Mouse (Mus musculus) midbrain, postnatal 0 days (tissue): ENCODE results near the gene Cdan1. TPM values are rescaled to one million over a fixed set of nuclear protein-coding genes. Genes with fewer than 3 reads are reported as not detected.

ENCODE experiments used
- ATAC-seq: fragments of 200-750 bp; cut with Nextera tagmentation; 2 replicates; pipeline ENCODE4 v1.8.0; 2017; ENCODE audit warnings: moderate number of reproducible peaks, mild to moderate bottlenecking, moderate TSS enrichment, moderate library complexity; ENCODE audit not compliant: low FRiP score
- DNase-seq: peaks from one replicate; pipeline ENCODE4 v3.0.0-alpha.2; 2015; ENCODE audit warnings: low spot score
- H3K27ac ChIP-seq: fragments of 300-500 bp; sonication (generic); 2 replicates; pipeline ENCODE4 v1.5.1; 2014; ENCODE audit warnings: low read depth, mild to moderate bottlenecking, low read length, mixed read lengths
- H3K27me3 ChIP-seq: fragments of 300-500 bp; sonication (generic); 2 replicates; pipeline ENCODE4 v1.6.1; 2014; ENCODE audit warnings: low read length, control low read depth, mixed read lengths; ENCODE audit not compliant: insufficient read depth
- H3K36me3 ChIP-seq: fragments of 300-500 bp; sonication (generic); 2 replicates; pipeline ENCODE4 v1.6.1; 2014; ENCODE audit warnings: low read length, control low read depth, mixed read lengths; ENCODE audit not compliant: insufficient read depth
- H3K4me1 ChIP-seq: fragments of 300-500 bp; sonication (generic); 2 replicates; pipeline ENCODE4 v1.6.1; 2014; ENCODE audit warnings: mild to moderate bottlenecking, control low read depth, antibody characterized with exemption, low read length, mixed read lengths; ENCODE audit not compliant: insufficient read depth
- H3K4me2 ChIP-seq: fragments of 300-500 bp; sonication (generic); 2 replicates; pipeline ENCODE4 v1.6.1; 2014; ENCODE audit warnings: low read depth, mild to moderate bottlenecking, low read length, mixed read lengths; ENCODE audit not compliant: poor library complexity, severe bottlenecking
- H3K4me3 ChIP-seq: fragments of 300-500 bp; sonication (generic); 2 replicates; pipeline ENCODE4 v1.5.1; 2014; ENCODE audit warnings: low read depth, mild to moderate bottlenecking, low read length, moderate library complexity
- H3K9ac ChIP-seq: fragments of 300-500 bp; sonication (generic); replicated peaks from 2 replicates; pipeline ENCODE4 v1.6.1; 2014; ENCODE audit warnings: mild to moderate bottlenecking, low read length, moderate library complexity, mixed read lengths; ENCODE audit not compliant: poor library complexity, severe bottlenecking
- H3K9me3 ChIP-seq: fragments of 300-500 bp; sonication (generic); 2 replicates; pipeline ENCODE4 v1.6.1; 2016; ENCODE audit warnings: low read length, control low read depth
- CTCF ChIP-seq: IDR thresholded peaks from 2 replicates; pipeline ENCODE4 v1.5.1; 2016; ENCODE audit warnings: antibody characterized with exemption, mild to moderate bottlenecking
- WGBS: fragments of 180-500 bp; shearing (Covaris S2); extraction: QIAGEN DNeasy Blood & Tissue Kit; methylation state at CpG from one replicate; pipeline ENCODE4 v1.1.7; 2014; 5-methylcytosine and 5-hydroxymethylcytosine counted together
- polyA plus RNA-seq: library from polyadenylated mRNA; unstranded; fragments of >200 nt; fragmentation: Nextera tagmentation; extraction: Ambion mirVana; gene quantifications from 2 replicates; pipeline ENCODE4 v1.2.1, GENCODE M21; 2015
- total RNA-seq: library from RNA; depleted of rRNA; stranded (reverse); fragments of >200 nt; gene quantifications from 2 replicates; pipeline ENCODE4 v1.2.3, GENCODE M21; 2014

Gene Cdan1
- total and polyA plus RNA-seq, 2 experiments from 2014 or later = 6.3 to 26.6 TPM

DNA sequence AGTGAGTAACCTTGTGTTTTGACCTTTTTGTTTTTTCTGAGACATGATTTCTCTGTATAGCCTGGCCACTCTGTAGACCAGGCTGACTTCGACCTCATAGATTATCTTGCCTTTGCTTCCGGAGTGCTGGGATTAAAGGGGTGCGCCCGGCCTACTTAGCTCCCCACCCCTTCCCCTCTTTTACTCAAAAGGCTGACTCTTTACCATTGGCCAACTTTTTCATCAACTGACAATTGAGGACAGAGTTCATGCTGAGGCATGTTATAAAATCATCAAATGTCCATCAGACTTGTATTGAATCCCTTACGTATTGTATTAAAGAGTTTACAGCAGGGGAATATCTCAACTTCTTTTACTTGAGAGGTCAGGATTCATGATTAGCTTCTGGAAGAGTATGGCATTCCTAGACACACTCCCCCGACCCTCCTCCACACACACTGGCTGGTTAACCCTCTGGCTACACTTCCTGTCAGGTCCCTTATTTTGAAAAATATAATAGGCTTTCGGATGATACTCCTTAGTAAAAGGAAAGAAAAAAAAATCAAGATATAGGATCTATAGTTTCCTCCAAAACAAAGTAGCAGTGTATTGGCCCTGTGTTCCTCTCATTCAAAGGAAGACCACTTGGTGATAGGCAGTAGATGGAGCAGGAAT is 117.9 kb downstream of the Cdan1 start:
- Histone ChIP-seq H3K36me3 (peaks cover 11% of the 10 kb centered on the region; the same call in 1 of the 2 replicates), H3K9ac (peak overlapping the region; percentile 89; the same call in 1 of the 2 replicates), H3K27ac (peak overlapping the region; percentile 82; the same call in 1 of the 2 replicates), H3K4me2 (peak overlapping the region; percentile 71), H3K4me3 (peak overlapping the region; percentile 96), H3K9me3 (no peaks in the 10 kb centered on the region), H3K27me3 (no peaks in the 10 kb centered on the region), H3K4me1 (peaks cover 12% of the 10 kb centered on the region; the same call in 1 of the 2 replicates)
- no peak; the same call in 1 of the 2 replicates for ATAC-seq
- WGBS = 34% methylated on average over 7 of the region's 7 CpGs
- TF ChIP-seq CTCF = no peak
- DNase-seq = no peak

- WGBS = under 1% methylated on average over 52 of the region's 61 CpGs
- DNase-seq = peak; percentile 94
Observed at GRCm38 (mm10) chr2:120731167-120731862, 118.6 kb downstream of the Cdan1 start.

DNA sequence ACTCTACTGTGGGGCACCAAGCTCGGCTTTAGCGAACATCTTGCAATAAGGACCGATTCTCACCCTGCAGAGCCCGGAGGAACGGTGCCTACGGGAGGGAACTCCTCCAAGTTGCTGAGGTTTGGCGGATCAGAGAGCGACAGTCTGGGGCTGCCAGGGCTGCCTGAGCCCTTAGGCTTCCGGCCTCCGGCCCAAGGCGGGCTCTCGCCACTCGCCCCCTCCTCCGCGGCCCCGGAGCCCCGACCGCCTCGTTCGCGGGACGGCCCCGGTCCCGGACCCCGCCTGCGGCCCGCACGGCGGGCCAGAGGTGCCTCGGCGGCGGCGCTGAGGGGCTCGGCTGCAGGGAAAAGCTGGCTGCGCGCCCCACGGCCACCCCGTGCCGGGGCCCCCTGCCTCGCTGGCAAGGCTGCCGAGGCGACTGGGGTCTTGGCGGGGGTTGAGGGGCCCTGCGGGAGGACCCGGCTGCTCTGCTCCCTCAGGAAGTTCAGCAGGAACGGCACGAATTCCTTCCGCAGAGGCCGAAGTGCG is 119.2 kb downstream of the Cdan1 start:
- peak overlapping the region; percentile 71 for H3K4me2 ChIP-seq
- ATAC-seq (peak; percentile 6; the same call in 1 of the 2 replicates), DNase-seq (peak; percentile 17)
- no peaks in the 10 kb centered on the region for H3K9me3 ChIP-seq
- H3K27me3 ChIP-seq = no peaks in the 10 kb centered on the region
- peaks cover 12% of the 10 kb centered on the region; the same call in 1 of the 2 replicates for H3K4me1 ChIP-seq
- peak overlapping the region; percentile 89 for H3K9ac ChIP-seq
- H3K4me3 ChIP-seq = peak overlapping the region; percentile 96
- WGBS = under 1% methylated on average over 47 of the region's 50 CpGs
- no peak for TF ChIP-seq CTCF
- H3K27ac ChIP-seq = peak overlapping the region; percentile 82
- H3K36me3 ChIP-seq = peaks cover 22% of the 10 kb centered on the region

More at GRCm38 (mm10) chr2:120731167-120731862, 118.6 kb downstream of the Cdan1 start:
- H3K36me3 ChIP-seq = peaks cover 17% of the 10 kb centered on the region; the same call in 1 of the 2 replicates
- peak overlapping the region; percentile 82 for H3K27ac ChIP-seq
- H3K4me1 ChIP-seq = peaks cover 12% of the 10 kb centered on the region; the same call in 1 of the 2 replicates
- peak; percentile 36 for TF ChIP-seq CTCF
- peak; percentile 96 for ATAC-seq
- H3K9me3 ChIP-seq = no peaks in the 10 kb centered on the region
- peak overlapping the region; percentile 71 for H3K4me2 ChIP-seq
- no peaks in the 10 kb centered on the region for H3K27me3 ChIP-seq
- peak overlapping the region; percentile 89 for H3K9ac ChIP-seq
- peak overlapping the region; percentile 96 for H3K4me3 ChIP-seq

DNA sequence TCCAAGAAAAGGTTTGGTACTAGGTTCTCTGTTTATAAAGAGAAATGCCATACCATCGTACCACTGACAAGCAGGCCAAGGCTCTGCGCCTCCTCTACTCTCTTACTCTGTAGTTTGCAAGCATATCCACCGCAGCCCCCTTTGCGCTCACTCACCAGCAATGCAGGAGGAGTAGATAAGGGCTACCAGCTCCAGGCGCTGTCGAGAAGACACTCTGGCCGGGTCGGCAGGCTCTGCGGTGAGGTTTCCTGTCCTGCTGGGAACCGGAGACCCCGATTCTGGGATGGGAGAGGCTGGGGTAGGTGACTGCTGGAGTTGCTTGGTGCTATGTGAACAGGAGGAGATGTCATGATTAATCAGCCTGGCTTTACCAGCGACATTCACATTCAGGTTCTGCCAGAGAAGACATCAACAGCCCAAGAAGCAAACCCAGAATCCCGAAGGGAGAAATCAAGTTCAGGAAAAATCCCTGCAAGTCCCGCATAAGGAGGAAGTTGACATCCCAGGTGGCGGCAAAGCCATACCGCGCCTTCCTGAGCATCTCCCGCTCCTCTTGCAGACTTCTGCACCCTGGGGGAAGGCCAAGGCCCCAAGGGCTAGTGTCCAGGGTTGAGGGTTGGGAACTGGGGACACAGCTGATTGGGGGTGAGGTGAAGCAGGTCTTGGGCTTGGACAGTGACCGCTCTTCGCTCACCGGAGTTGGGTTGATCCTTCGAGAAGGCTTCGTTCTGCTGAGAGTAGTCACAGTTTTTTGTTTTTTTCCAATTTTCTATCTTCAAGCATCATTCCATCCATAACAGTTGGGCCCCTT is 119.9 kb downstream of the Cdan1 start:
- TF ChIP-seq CTCF = no peak
- peak; percentile 12 for DNase-seq
- Histone ChIP-seq H3K9me3 (no peaks in the 10 kb centered on the region), H3K27me3 (no peaks in the 10 kb centered on the region), H3K4me1 (peaks cover 12% of the 10 kb centered on the region; the same call in 1 of the 2 replicates), H3K4me2 (peak overlapping the region; percentile 71), H3K27ac (peak overlapping the region; percentile 82), H3K9ac (peak overlapping the region; percentile 89), H3K4me3 (peak overlapping the region; percentile 96), H3K36me3 (peaks cover 29% of the 10 kb centered on the region)
- whole genome bisulfite sequencing = 10% methylated on average over 23 of the region's 23 CpGs
- ATAC-seq = no peak

GRCm38 (mm10) chr2:120724176-120724575 is 125.8 kb downstream of the Cdan1 start:
- DNase-seq = no peak
- peaks cover 71% of the 10 kb centered on the region for H3K36me3 ChIP-seq
- 93% methylated on average over 6 of the region's 6 CpGs for WGBS

More at GRCm38 (mm10) chr2:120724176-120724575, 125.8 kb downstream of the Cdan1 start:
- no peak for TF ChIP-seq CTCF
- H3K9me3 ChIP-seq = no peaks in the 10 kb centered on the region
- no peak overlapping the region for H3K4me2 ChIP-seq
- H3K4me3 ChIP-seq = no peak overlapping the region
- ATAC-seq = no peak
- no peaks in the 10 kb centered on the region for H3K27me3 ChIP-seq
- H3K27ac ChIP-seq = no peak overlapping the region
- no peak overlapping the region for H3K9ac ChIP-seq
- peaks cover 2% of the 10 kb centered on the region; the same call in 1 of the 2 replicates for H3K4me1 ChIP-seq
